Mouse (Mus musculus): ENCODE measurements around the gene Lgals3bp.
A peak's percentile ranks its signal among the peaks of the same experiment; 100 is the strongest.
"Not testable (repeated sequence)": the region's sequence is repeated elsewhere in the genome, so short reads cannot be mapped to it uniquely, and the experiment has no call there.

Lgals3bp gene

GRCm38 (mm10) chr11:118401195-118401594 is 697 bp downstream of the Lgals3bp start:
- DNase-seq (ENCODE audit: low read depth in 2 of 2, low spot score in 2 of 2), result no peak

GRCm38 (mm10) chr11:118400566-118400936 is 1.3 kb downstream of the Lgals3bp start:
- no peak for DNase-seq (ENCODE audit: low read depth in 2 of 2, low spot score in 2 of 2)

DNA sequence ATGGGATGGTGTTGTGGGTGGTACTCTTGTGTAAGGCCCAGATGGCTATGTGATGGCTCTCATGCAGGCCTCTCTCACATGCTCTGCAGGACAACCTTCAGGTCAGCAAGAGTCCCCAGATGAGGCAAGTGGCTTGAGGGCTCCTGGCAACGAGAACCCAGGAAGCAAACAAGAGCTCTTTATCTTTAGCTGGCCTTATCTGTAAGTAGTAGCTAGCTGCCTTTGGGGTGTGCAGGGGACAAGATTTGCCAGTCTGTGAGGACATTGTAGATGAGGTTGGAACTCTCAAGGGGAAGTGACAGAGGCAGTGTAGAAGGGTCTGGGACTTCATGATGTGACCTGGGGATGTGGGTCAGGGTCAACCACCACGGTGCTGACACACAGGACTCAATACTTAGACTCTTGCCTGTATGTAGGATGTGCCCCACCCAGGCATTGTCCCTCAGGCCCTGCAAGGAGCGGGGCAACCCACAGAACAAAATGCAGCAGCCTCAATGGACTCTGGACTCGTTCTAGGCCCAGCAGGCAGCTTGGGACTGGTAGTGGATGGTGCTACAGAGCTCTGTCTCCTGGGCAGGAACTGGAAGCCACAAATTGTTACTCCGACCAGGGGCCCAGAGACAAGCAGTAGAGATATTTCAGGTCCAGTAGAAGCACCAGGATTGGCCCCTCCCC is 1.9 kb downstream of the Lgals3bp start:
- DNase-seq (ENCODE audit: low read depth in 2 of 2, low spot score in 2 of 2), result no peak

GRCm38 (mm10) chr11:118397806-118398530 is 3.9 kb downstream of the Lgals3bp start:
- DNase-seq (ENCODE audit: low read depth in 2 of 2, low spot score in 2 of 2), result peak; percentile 64 to 70

- no peak for DNase-seq (ENCODE audit: low read depth in 2 of 2, low spot score in 2 of 2)
These were observed 7.4 kb downstream of the Lgals3bp start for GRCm38 (mm10) chr11:118394538-118394937.

- no peak for DNase-seq (ENCODE audit: low read depth in 2 of 2, low spot score in 2 of 2)
These were observed 7.9 kb downstream of the Lgals3bp start for GRCm38 (mm10) chr11:118393991-118394390.

GRCm38 (mm10) chr11:118387816-118388215 is 14.1 kb downstream of the Lgals3bp start:
- not testable (repeated sequence) for DNase-seq (ENCODE audit: low read depth in 2 of 2, low spot score in 2 of 2)

GRCm38 (mm10) chr11:118379251-118380009 is 22.5 kb downstream of the Lgals3bp start:
- peak; percentile 71 to 81 for DNase-seq (ENCODE audit: low read depth in 2 of 2, low spot score in 2 of 2)

DNA sequence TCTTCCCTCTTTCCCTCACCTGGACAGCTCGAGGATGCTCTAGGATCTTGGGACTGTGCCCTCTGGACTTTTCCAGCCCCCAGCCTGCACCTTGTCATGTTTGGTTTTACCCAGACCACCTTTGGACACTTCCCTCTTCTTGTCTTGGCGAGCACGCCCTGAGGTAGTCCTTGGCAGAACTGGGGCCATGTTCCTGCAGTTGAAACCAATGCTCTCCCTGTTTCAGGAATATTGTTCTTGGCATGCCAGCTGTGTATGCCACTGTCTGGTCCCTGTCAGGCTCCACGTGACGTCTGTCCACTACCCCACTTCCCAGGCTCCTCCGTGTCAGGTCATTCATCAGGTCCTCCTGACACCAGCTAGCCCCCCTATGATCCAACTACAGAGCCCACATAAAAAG is 23.2 kb downstream of the Lgals3bp start:
- DNase-seq (ENCODE audit: low read depth in 2 of 2, low spot score in 2 of 2), result no peak

DNA sequence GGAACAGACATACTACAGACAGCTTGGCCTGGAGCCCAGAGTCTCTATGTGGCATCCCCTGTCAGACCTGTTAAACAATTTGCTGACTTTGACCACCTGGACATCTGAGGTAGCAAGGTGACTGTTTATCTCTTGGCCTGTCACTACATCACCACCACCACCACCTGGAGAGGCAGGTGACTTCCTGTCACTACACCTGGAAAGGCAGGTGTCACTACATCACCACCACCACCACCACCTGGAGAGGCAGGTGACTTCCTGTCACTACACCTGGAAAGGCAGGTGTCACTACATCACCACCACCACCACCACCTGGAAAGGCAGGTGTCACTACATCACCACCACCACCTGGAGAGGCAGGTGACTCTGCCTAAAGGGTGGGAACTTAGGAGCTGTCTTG is 25.6 kb downstream of the Lgals3bp start:
- DNase-seq (ENCODE audit: low read depth in 2 of 2, low spot score in 2 of 2), result not testable (repeated sequence)

- DNase-seq (ENCODE audit: low read depth in 2 of 2, low spot score in 2 of 2), result no peak
These were observed 26.0 kb downstream of the Lgals3bp start for GRCm38 (mm10) chr11:118375881-118376280.

DNA sequence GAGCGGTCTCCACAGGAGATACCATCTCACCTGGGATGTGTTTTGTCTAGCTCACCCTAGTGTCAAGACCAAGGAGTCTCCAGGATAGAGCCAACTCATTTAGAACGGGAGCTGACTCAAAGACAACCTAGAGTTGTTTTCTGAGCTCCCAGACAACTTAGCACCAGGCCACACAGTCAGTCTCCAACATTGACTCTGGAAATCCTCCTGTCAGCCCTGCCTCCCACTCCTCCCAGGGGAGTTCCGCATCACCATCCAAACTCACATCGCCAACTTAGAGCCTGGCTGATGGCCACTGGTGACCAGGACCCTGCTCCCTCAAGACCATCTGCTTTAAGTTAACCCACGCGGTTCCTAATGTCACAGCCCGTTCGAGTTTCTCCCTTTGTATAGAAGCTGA is 26.4 kb downstream of the Lgals3bp start:
- DNase-seq (ENCODE audit: low read depth in 2 of 2, low spot score in 2 of 2), result no peak

DNA sequence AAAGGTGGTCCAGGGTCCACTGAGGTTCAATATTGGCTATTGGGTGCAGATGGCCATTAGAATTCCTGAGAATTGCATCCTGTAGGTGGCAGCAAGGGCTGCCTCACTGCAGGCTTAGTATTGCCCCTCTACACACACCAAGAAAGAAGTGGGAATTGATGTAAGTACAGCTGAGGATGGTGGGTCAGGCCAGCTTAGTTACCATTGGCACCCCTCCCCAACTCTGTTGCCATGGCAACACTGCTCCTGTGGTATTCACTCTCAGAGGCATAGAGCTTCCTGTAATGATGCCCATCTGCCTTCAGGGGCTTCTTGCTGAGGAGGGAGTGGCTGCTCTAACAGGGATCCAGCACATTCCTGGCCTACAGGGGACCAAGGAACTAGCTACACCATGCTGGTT is 26.9 kb downstream of the Lgals3bp start:
- no peak for DNase-seq (ENCODE audit: low read depth in 2 of 2, low spot score in 2 of 2)

- no peak for DNase-seq (ENCODE audit: low read depth in 2 of 2, low spot score in 2 of 2)
These were observed 27.4 kb downstream of the Lgals3bp start for GRCm38 (mm10) chr11:118374506-118374905.

GRCm38 (mm10) chr11:118372641-118373040 is 29.3 kb downstream of the Lgals3bp start:
- DNase-seq (ENCODE audit: low read depth in 2 of 2, low spot score in 2 of 2), result no peak

DNA sequence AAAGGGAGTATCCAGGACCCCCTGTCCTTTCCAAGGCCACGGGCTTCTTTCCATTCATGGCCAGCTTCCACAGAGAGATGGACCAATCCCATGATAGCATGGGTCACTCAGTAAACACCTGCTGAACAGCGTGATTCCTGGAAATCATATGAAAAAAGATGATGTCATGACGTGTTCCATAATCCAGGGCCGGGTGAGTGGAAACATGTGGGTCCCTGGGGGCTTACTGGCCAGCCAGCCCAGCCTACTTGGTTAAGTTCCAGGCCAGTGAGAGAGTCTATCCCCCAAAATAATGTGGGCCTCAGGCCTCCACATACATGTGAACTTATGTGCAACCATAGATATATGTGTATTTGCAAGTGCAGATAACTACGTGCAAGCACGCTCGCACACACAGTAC is 30.0 kb downstream of the Lgals3bp start:
- DNase-seq (ENCODE audit: low read depth in 2 of 2, low spot score in 2 of 2), result no peak

- no peak for DNase-seq (ENCODE audit: low read depth in 2 of 2, low spot score in 2 of 2)
These were observed 32.2 kb downstream of the Lgals3bp start for GRCm38 (mm10) chr11:118369657-118370056.

DNA sequence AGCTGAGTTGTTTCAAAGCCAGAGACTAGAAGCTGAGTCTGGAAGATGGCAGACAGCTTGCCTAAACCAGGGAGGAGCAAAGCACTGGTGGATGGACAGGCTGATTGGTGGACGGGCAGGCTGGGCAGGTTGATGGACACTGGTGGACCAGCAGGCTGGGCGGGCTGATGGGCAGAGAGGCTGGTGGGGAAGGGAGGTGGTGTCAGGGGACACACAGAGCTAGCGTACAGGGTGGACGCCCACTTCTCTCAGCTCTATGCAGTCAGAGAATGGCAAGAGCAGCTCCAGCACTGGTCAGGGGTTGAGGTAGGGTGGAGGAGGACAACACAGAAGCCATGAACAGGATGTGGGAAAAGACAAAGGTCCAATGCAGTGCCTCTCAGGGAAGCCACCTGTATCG is 32.6 kb downstream of the Lgals3bp start:
- DNase-seq (ENCODE audit: low read depth in 2 of 2, low spot score in 2 of 2), result no peak

GRCm38 (mm10) chr11:118368330-118368729 is 33.6 kb downstream of the Lgals3bp start:
- DNase-seq (ENCODE audit: low read depth in 2 of 2, low spot score in 2 of 2), result peak; percentile 35 to 60

DNA sequence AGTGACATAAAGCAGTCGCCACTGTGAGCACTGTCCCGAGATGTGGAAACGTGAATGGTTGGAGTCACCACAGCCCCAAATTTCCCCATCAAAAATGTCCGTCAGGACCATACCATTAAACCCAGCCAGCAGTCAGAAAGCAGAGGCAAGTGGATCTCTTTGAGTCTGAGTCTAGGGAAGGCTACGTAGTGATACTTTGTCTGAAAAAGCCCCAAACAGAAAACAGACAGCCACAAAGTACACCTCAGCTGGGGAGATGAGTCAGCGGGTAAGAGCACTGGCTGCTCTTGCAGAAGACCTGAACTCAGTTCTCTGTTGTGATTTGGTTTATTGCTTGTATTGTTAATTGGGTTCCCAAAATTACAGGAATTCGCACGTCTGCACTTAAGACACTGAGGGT is 35.3 kb downstream of the Lgals3bp start:
- no peak for DNase-seq (ENCODE audit: low read depth in 2 of 2, low spot score in 2 of 2)

DNA sequence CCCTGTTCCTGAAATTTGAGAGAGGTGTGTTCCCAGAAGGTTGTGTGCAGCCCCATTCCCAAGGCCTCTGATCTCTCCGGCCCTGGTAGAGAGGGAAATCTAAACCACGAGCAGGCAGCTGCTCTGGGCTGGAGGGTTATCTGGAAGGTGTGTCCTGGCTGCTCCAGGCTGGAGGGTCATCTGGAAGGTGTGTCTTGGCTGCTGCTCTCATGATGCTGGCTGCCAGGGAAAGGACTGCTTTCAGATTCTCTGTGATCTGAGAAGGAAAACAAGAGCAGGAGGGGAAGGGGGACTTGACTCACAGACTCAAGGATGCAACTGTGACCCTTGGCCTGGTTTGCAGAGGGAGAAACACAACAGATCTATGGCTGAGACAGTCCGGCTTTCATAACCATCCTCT is 35.8 kb downstream of the Lgals3bp start:
- DNase-seq (ENCODE audit: low read depth in 2 of 2, low spot score in 2 of 2), result no peak

DNA sequence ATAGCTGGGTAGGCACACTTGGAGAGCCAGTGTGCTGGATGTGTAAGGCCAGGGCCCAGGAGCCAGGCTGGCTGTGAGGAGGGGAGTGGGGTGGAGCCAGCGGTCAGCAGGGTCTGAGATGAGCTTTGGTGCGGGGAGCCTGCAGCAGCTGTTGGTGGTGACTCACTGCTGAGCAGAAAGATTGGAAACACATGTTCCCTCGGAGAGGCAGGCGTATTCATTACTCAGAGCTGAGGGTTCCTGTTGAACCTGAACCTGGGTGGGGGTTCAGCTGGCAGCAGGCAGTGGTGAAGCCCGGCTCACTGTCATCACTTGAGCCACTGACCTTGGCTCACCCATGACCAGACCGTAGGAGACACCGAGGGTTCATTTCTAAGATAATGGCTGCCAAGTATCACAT is 36.7 kb downstream of the Lgals3bp start:
- no peak for DNase-seq (ENCODE audit: low read depth in 2 of 2, low spot score in 2 of 2)

All from CD8-positive naive resting alpha-beta T cell, adult 2 months (primary cell).